Mouse (Mus musculus): ENCODE results near the gene Eps8l1. TPM values are rescaled to one million over a fixed set of nuclear protein-coding genes. Genes with fewer than 3 reads are reported as not detected.
"Not testable (repeated sequence)": the region's sequence is repeated elsewhere in the genome, so short reads cannot be mapped to it uniquely, and the experiment has no call there.

The Eps8l1 gene
- polyA plus RNA-seq, 1 experiment from 2014 or later: 8.2 TPM

DNA sequence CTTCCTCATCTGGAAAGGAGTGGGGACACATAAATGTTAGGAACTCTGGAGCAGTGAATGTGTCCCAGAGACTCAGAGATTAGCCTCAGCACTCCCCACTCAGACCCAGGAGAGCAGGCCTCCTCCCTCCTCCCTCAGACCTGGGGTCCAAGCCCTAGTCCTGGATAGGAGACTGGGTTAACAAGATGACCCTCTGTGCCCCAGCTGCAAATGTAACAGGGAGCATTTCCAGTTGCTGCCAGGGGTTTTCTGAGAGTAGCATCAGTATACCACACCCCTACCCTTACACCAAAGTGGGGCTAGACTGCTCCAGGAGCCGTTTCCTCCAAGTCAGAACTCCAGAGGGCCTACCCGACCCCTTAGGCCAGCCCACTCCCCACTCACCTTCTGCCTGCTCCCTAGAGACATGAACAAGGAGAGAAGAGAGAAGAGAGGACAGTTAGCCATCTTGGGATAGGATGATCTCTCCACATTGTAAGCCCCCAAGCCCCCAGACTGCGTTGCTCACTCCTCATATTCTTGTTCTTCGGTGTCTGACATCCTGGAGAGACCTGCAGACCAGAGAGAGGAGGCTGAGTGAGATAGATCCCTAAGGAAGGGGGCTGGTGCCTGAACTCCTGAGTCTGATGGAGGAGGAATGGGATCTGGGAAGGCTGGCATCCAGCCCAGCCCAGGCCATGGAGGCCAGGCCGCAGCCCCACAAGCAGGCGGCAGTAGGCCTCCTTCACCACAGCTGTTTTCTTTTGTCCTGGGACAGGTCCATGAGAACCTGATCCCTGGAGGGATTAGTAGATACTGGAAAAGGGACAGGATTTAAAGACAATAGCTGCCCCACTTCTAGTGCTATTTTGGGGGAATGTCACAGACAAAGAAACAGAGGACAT is 53.6 kb downstream of the Eps8l1 start:
- Histone ChIP-seq H3K4me3 (replicated peaks) (no peak overlapping the region), H3K9me3 (no peaks in the 10 kb centered on the region), H3K27me3 (no peaks in the 10 kb centered on the region), H3K4me1 (replicated peaks) (peaks cover 31% of the 10 kb centered on the region), H3K36me3 (no peaks in the 10 kb centered on the region), H3K27ac (peak overlapping the region; percentile 35; the same call in 1 of the 2 replicates), H3K4me2 (replicated peaks) (no peak overlapping the region), H3K9ac (replicated peaks) (0 out of 2 replicates have a peak overlapping the region, but pooled peaks have one; percentile 19)
- ATAC-seq: peak; percentile 24; the same call in 1 of the 2 replicates
- WGBS: 54% methylated on average over 6 of the region's 6 CpGs

DNA sequence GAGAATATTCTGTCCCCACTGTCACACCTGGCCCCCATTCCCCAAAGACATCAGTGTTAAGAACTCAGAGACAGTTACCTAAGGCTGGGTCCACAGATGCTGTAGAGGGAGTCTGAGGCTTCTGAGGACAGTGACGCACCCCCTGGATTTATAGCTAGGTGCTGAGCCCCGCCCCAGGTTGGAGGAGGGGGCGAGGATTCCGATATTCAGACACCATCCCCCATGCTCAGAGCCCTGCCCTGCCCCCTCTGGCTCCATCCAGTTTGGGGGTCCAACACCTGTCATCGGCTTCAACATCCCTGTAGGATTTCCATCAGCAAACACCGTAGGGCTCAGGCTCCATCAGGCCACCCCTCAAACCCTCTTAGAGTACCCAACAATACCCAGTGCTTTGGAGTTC is 55.4 kb downstream of the Eps8l1 start:
- ATAC-seq: no peak
- Histone ChIP-seq H3K4me3 (replicated peaks) (no peak overlapping the region), H3K36me3 (no peaks in the 10 kb centered on the region), H3K4me1 (replicated peaks) (peaks cover 24% of the 10 kb centered on the region), H3K4me2 (replicated peaks) (no peak overlapping the region), H3K27me3 (peaks cover 11% of the 10 kb centered on the region), H3K9me3 (no peaks in the 10 kb centered on the region), H3K27ac (no peak overlapping the region), H3K9ac (replicated peaks) (no peak overlapping the region)
- WGBS: 66% methylated on average over 6 of the region's 6 CpGs

DNA sequence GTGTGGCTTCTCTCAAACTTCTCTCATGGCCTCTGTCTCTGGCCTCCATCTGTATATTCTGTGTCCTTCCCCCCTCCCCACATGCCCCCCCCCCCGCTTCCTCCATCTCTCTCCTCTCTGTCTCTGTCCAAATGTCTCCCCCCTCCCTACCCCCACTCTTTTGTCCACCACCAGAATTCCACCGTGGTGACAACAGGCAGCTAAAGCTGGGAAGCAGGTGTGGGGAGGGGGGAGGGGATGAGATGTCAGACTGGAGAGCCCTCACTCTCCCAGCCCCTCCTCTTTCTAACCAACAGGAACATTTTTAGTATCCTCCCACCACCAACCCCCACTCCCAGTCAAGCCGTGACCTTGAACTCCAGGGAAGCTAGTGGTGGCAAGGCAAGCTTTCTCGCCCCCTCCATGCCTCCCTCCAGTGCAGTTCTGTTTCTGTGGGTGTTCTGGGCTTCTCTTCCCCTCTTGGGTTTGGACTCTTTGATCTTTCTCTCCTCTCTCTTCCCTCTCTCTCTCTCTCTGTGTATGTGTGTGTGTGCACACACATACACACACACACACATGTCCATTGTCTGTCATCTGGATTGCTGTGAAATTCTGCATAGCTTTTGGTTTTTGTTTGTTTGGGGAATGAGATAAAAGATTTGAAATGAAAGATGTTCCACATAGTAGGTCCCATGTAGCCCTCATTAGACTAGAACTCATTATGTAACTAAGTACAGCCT is 56.0 kb downstream of the Eps8l1 start, which contains the start of gene Tnnt1:
Tnnt1 (minus strand) TSS at position 51 of the 719 bp plus-strand sequence.
- Histone ChIP-seq H3K4me1 (replicated peaks) (peaks cover 25% of the 10 kb centered on the region), H3K4me2 (replicated peaks) (no peak within 1 kb of the TSS), H3K4me3 (replicated peaks) (no peak within 1 kb of the TSS), H3K36me3 (no peaks in the 10 kb centered on the region), H3K27ac (no peak within 1 kb of the TSS), H3K27me3 (peaks cover 13% of the 10 kb centered on the region), H3K9me3 (no peaks in the 10 kb centered on the region), H3K9ac (replicated peaks) (no peak within 1 kb of the TSS)
- 24% methylated on average over 4 of the region's 4 CpGs for WGBS
- no peak for ATAC-seq

- Histone ChIP-seq H3K9me3 (no peaks in the 10 kb centered on the region), H3K27me3 (peaks cover 19% of the 10 kb centered on the region), H3K4me1 (replicated peaks) (peaks cover 25% of the 10 kb centered on the region), H3K27ac (no peak overlapping the region), H3K4me3 (replicated peaks) (no peak overlapping the region), H3K4me2 (replicated peaks) (no peak overlapping the region), H3K9ac (replicated peaks) (no peak overlapping the region), H3K36me3 (no peaks in the 10 kb centered on the region)
- 85% methylated on average over 1 of the region's 1 CpGs for WGBS
- no peak for ATAC-seq
Measured at GRCm38 (mm10) chr7:4518487-4518886, 58.0 kb downstream of the Eps8l1 start.

DNA sequence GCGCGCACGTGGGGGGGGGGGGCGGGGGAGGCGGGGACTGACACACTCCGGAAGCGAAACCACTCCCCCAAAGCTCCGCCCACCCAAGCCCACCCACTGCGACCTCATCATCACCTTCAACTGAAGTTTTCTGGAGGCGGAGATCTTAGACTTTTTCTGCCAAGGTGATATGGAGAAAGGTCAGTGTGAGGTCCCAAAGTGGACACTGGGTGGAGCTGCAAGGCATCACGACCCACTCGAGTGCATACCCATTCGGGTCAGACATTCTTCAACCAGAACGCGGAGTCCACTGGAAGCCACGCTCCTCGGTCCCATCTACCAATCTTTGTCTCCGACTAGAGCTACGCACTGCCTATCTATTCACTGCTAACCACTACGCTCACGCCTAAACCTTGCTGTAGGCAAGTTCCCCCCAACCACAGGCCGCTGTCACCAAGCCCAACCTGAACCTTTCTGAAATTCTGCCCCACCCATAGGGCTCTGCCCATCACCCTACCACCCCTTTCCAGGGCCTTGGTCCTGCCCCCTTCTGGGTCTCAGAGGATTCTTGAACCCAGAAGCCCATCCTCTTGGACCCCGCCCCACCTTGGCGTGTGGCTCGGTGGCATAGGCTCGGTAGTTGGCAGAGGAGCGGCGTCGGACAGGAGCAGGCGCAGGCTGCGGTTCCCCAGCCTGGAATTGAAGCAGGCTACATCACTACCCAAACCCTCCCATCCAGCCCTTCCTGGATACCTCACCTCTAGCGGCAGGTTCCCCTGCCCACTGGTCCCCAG is 60.9 kb downstream of the Eps8l1 start:
- peaks cover 19% of the 10 kb centered on the region for H3K27me3 ChIP-seq
- H3K27ac ChIP-seq: no peak overlapping the region
- H3K9me3 ChIP-seq: no peaks in the 10 kb centered on the region
- H3K36me3 ChIP-seq: no peaks in the 10 kb centered on the region
- H3K4me1 ChIP-seq (replicated peaks): peaks cover 13% of the 10 kb centered on the region
- WGBS: 36% methylated on average over 32 of the region's 32 CpGs
- ATAC-seq: no peak
- peak overlapping the region; percentile 48 for H3K4me2 ChIP-seq (replicated peaks)
- peak overlapping the region; percentile 23 for H3K4me3 ChIP-seq (replicated peaks)
- no peak overlapping the region; the same call in 1 of the 2 replicates for H3K9ac ChIP-seq (replicated peaks)

DNA sequence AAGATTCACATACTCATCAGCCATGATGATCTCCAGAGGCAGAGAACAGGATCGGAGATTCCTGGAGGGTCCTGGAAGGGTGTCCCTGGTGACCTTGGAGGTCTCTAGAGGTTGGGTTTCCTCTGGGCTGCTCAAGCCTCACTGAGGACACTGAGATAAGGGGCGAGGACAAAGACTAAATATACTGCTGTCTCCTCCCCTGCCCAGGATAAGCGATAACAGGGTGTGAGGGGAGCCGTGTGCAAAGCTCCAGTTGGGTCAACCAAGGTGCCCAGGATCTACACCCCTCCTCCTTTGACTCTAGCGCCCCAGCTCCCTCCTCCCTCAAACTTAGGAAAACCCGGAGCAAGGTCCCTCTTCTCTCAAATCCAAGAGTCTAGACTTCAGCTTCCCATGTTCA is 61.8 kb downstream of the Eps8l1 start:
- Histone ChIP-seq H3K27me3 (peaks cover 20% of the 10 kb centered on the region), H3K4me1 (replicated peaks) (peaks cover 18% of the 10 kb centered on the region), H3K27ac (no peak overlapping the region), H3K4me2 (replicated peaks) (no peak overlapping the region), H3K9ac (replicated peaks) (no peak overlapping the region), H3K36me3 (no peaks in the 10 kb centered on the region), H3K9me3 (no peaks in the 10 kb centered on the region), H3K4me3 (replicated peaks) (no peak overlapping the region)
- 81% methylated on average over 6 of the region's 6 CpGs for WGBS
- no peak for ATAC-seq

GRCm38 (mm10) chr7:4523205-4524130 is 63.0 kb downstream of the Eps8l1 start:
- H3K27me3 ChIP-seq: peaks cover 26% of the 10 kb centered on the region
- no peak overlapping the region for H3K9ac ChIP-seq (replicated peaks)
- 92% methylated on average over 33 of the region's 33 CpGs for WGBS
- no peak for ATAC-seq
- H3K27ac ChIP-seq: no peak overlapping the region
- H3K9me3 ChIP-seq: no peaks in the 10 kb centered on the region
- peaks cover 19% of the 10 kb centered on the region for H3K4me1 ChIP-seq (replicated peaks)
- no peaks in the 10 kb centered on the region for H3K36me3 ChIP-seq
- no peak overlapping the region for H3K4me2 ChIP-seq (replicated peaks)
- no peak overlapping the region for H3K4me3 ChIP-seq (replicated peaks)

GRCm38 (mm10) chr7:4524212-4524922 is 63.9 kb downstream of the Eps8l1 start, which contains the start of gene Tnni3:
Gene Tnni3 (minus strand): TSS chr7:4524229.
- Histone ChIP-seq H3K4me1 (replicated peaks) (peaks cover 19% of the 10 kb centered on the region), H3K27me3 (peaks cover 24% of the 10 kb centered on the region)
- not testable (repeated sequence) for H3K4me2 ChIP-seq (replicated peaks); H3K9ac ChIP-seq (replicated peaks); H3K9me3 ChIP-seq; H3K27ac ChIP-seq; H3K36me3 ChIP-seq; H3K4me3 ChIP-seq (replicated peaks)
- WGBS: 68% methylated on average over 15 of the region's 15 CpGs
- ATAC-seq: 0 out of 2 replicates have a peak, but pooled peaks have one; percentile 12

- H3K9ac ChIP-seq (replicated peaks): peak overlapping the region; percentile 59
- peak overlapping the region; percentile 56; the same call in 1 of the 2 replicates for H3K27ac ChIP-seq
- peak overlapping the region; percentile 55 for H3K4me2 ChIP-seq (replicated peaks)
- H3K27me3 ChIP-seq: peaks cover 12% of the 10 kb centered on the region; the same call in 1 of the 2 replicates
- no peaks in the 10 kb centered on the region for H3K36me3 ChIP-seq
- H3K4me3 ChIP-seq (replicated peaks): peak overlapping the region; percentile 33
- WGBS: 24% methylated on average over 40 of the region's 40 CpGs
- ATAC-seq: peak; percentile 89
- no peaks in the 10 kb centered on the region for H3K9me3 ChIP-seq
- H3K4me1 ChIP-seq (replicated peaks): peaks cover 18% of the 10 kb centered on the region
Measured at GRCm38 (mm10) chr7:4526341-4527301, 66.1 kb downstream of the Eps8l1 start.
